13 mouse cellular contexts compared by ENCODE assay signal in the genomic region with DNA sequence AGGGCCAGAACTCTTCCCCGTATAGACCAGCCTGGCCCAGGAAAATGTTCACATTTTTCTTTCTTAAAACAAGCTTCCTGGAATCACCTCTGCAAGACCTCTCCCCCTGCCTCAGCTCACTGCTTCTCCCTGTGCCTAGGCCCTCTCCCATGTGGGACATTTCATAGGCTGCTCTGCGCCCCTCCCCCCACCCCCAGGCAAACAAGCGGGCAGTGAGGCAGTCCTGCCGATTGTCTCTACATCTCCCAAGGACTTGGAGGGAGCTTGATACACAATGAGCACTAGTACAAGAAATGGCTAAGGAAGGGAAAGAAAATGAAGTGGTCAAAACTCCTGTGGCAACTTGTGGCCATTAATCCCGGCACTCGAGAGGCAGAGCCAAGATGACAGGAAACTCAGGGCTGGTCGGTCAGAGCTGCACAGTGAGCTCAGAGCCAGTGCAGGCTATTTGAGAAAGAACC. TPM values are rescaled to one million over a fixed set of nuclear protein-coding genes. Genes with fewer than 3 reads are reported as not detected.
A peak's percentile ranks its signal among the peaks of the same experiment; 100 is the strongest.
DNase-seq lines count a peak whose midpoint lies in the region; ATAC-seq lines count a peak whose summit lies in the region.
"Had no signal": no experiment of that assay in that cellular context is flagged by ENCODE, and none has a peak within 500 bp of the region (broad histone marks: within the 10 kb centered on the region; RNA-seq: fewer than 3 reads in every experiment).

No protein-coding gene starts in this region.

- DNase-seq in forebrain, embryonic 10.5 days (ENCODE audit: extremely low spot score, low spot score): no peak
- DNase-seq in forebrain, embryonic 11.5 days (ENCODE audit: low spot score): no peak
- peak; percentile 37 for DNase-seq in Muller cell, postnatal 12 days (ENCODE audit: inconsistent ontology term)
- DNase-seq in layer of hippocampus, adult 9-11 months: no peak
- DNase-seq: forebrain, postnatal 0 days; thymus, postnatal 36 days had no signal

- H3K4me1 ChIP-seq in forebrain, embryonic 10.5 days: peaks cover 31% of the 10 kb centered on the region
- H3K4me1 ChIP-seq in forebrain, embryonic 11.5 days (replicated peaks; ENCODE audit: control insufficient read depth, insufficient read depth, low read length): no peaks in the 10 kb centered on the region
- peaks cover 43% of the 10 kb centered on the region for H3K4me1 ChIP-seq in kidney, embryonic 15.5 days
- H3K4me1 ChIP-seq in kidney, embryonic 14.5 days (ENCODE audit: control insufficient read depth, insufficient read depth, low read length): peaks cover 4% of the 10 kb centered on the region; the same call in 1 of the 2 replicates
- peaks cover 72% of the 10 kb centered on the region for H3K4me1 ChIP-seq in limb, embryonic 15.5 days

- no peak overlapping the region for H3K4me2 ChIP-seq in forebrain, embryonic 11.5 days (ENCODE audit: low read depth, low read length, severe bottlenecking)
- H3K4me2 ChIP-seq in kidney, embryonic 15.5 days: no peak overlapping the region
- H3K4me2 ChIP-seq in kidney, embryonic 14.5 days (replicated peaks; ENCODE audit: low read depth, low read length): no peak overlapping the region
- H3K4me2 ChIP-seq in limb, embryonic 15.5 days: 0 out of 2 replicates have a peak overlapping the region, but pooled peaks have one; percentile 2
- H3K4me2 ChIP-seq: hindbrain, embryonic 14.5 days; limb, embryonic 12.5 days; midbrain, embryonic 11.5 days had no signal

- H3K27ac ChIP-seq in forebrain, embryonic 10.5 days: peak overlapping the region; percentile 56; the same call in 1 of the 2 replicates
- H3K27ac ChIP-seq in forebrain, embryonic 11.5 days (ENCODE audit: low read depth, low read length): no peak overlapping the region
- 0 out of 2 replicates have a peak overlapping the region, but pooled peaks have one; percentile 27 for H3K27ac ChIP-seq in kidney, embryonic 15.5 days
- no peak overlapping the region for H3K27ac ChIP-seq in kidney, embryonic 14.5 days (ENCODE audit: low read depth, low read length)
- peak overlapping the region; percentile 62 for H3K27ac ChIP-seq in limb, embryonic 15.5 days
- H3K27ac ChIP-seq: hindbrain, embryonic 14.5 days; limb, embryonic 12.5 days had no signal

- WGBS in forebrain, embryonic 10.5 days: 31% methylated on average over 7 of the region's 7 CpGs
- WGBS in forebrain, embryonic 11.5 days: 35% methylated on average over 7 of the region's 7 CpGs
- WGBS in kidney, embryonic 15.5 days: 25% methylated on average over 7 of the region's 7 CpGs
- WGBS in kidney, embryonic 14.5 days: 23% methylated on average over 7 of the region's 7 CpGs
- WGBS in limb, embryonic 15.5 days: 22% methylated on average over 7 of the region's 7 CpGs

- no peaks in the 10 kb centered on the region for H3K36me3 ChIP-seq in forebrain, embryonic 10.5 days (replicated peaks)
- H3K36me3 ChIP-seq in forebrain, embryonic 11.5 days (ENCODE audit: control insufficient read depth, insufficient read depth, low read length): no peaks in the 10 kb centered on the region
- H3K36me3 ChIP-seq in kidney, embryonic 15.5 days: no peaks in the 10 kb centered on the region
- H3K36me3 ChIP-seq in kidney, embryonic 14.5 days (ENCODE audit: control insufficient read depth, insufficient read depth, low read length): no peaks in the 10 kb centered on the region
- no peaks in the 10 kb centered on the region for H3K36me3 ChIP-seq in limb, embryonic 15.5 days
- H3K36me3 ChIP-seq: limb, embryonic 12.5 days had no signal

- H3K27me3 ChIP-seq in forebrain, embryonic 10.5 days (ENCODE audit: poor library complexity, severe bottlenecking): peaks cover 40% of the 10 kb centered on the region
- H3K27me3 ChIP-seq in forebrain, embryonic 11.5 days (ENCODE audit: control insufficient read depth, insufficient read depth, low read length): no peaks in the 10 kb centered on the region; the same call in 1 of the 2 replicates
- H3K27me3 ChIP-seq in kidney, embryonic 15.5 days: peaks cover 14% of the 10 kb centered on the region; the same call in 1 of the 2 replicates
- H3K27me3 ChIP-seq in kidney, embryonic 14.5 days (ENCODE audit: control insufficient read depth, insufficient read depth, low read length): no peaks in the 10 kb centered on the region
- no peaks in the 10 kb centered on the region for H3K27me3 ChIP-seq in limb, embryonic 15.5 days

- H3K4me3 ChIP-seq in forebrain, embryonic 10.5 days: no peak overlapping the region
- H3K4me3 ChIP-seq in forebrain, embryonic 11.5 days (ENCODE audit: low read depth, low read length): no peak overlapping the region
- no peak overlapping the region for H3K4me3 ChIP-seq in kidney, embryonic 15.5 days (replicated peaks)
- H3K4me3 ChIP-seq in kidney, embryonic 14.5 days (ENCODE audit: low read length): no peak overlapping the region
- H3K4me3 ChIP-seq in limb, embryonic 15.5 days: no peak overlapping the region
- H3K4me3 ChIP-seq: limb, embryonic 12.5 days had no signal

- no peak overlapping the region for H3K9ac ChIP-seq in forebrain, embryonic 11.5 days (ENCODE audit: low read length)
- no peak overlapping the region for H3K9ac ChIP-seq in kidney, embryonic 15.5 days
- no peak overlapping the region for H3K9ac ChIP-seq in kidney, embryonic 14.5 days (ENCODE audit: low read depth, low read length)
- no peak overlapping the region for H3K9ac ChIP-seq in limb, embryonic 15.5 days
- H3K9ac ChIP-seq: forebrain, postnatal 0 days; hindbrain, embryonic 14.5 days; limb, embryonic 12.5 days had no signal

- no peak for ATAC-seq in forebrain, embryonic 11.5 days (replicated peaks; ENCODE audit: low FRiP score)
- ATAC-seq in kidney, embryonic 15.5 days (replicated peaks; ENCODE audit: low FRiP score): no peak
- no peak for ATAC-seq in kidney, embryonic 14.5 days (ENCODE audit: low FRiP score, low TSS enrichment)
- no peak for ATAC-seq in limb, embryonic 15.5 days (ENCODE audit: insufficient number of reproducible peaks, low FRiP score, low TSS enrichment, low read depth)
- no peak for ATAC-seq in granulocyte monocyte progenitor cell, adult 5-6 weeks (replicated peaks; ENCODE audit: poor library complexity, severe bottlenecking)
- ATAC-seq: forebrain, postnatal 0 days had no signal

- no peaks in the 10 kb centered on the region for H3K9me3 ChIP-seq in forebrain, embryonic 10.5 days
- H3K9me3 ChIP-seq in forebrain, embryonic 11.5 days (ENCODE audit: control insufficient read depth, low read length): no peaks in the 10 kb centered on the region
- no peaks in the 10 kb centered on the region for H3K9me3 ChIP-seq in kidney, embryonic 15.5 days (replicated peaks)
- H3K9me3 ChIP-seq in kidney, embryonic 14.5 days (ENCODE audit: control insufficient read depth, low read length): no peaks in the 10 kb centered on the region
- H3K9me3 ChIP-seq in limb, embryonic 15.5 days: no peaks in the 10 kb centered on the region
- H3K9me3 ChIP-seq: limb, embryonic 12.5 days had no signal

RNA-seq across cellular contexts. Expression of a gene that starts 8.1 kb away (rescaled TPM):
- 0.05 and 0.11 TPM in 2 replicates for polyA plus RNA-seq in forebrain, embryonic 10.5 days (2016; fragmentation: Nextera tagmentation; extraction: Ambion mirVana)
- 0.08 and 0.16 TPM in 2 replicates for polyA plus RNA-seq in forebrain, embryonic 11.5 days (2014; fragmentation: Nextera tagmentation; extraction: Ambion mirVana)
- 1.0 and 1.8 TPM in 2 replicates for polyA plus RNA-seq in kidney, embryonic 15.5 days (2015; fragmentation: Nextera tagmentation; extraction: Ambion mirVana)
- polyA plus RNA-seq in kidney, embryonic 14.5 days (2014; fragmentation: Nextera tagmentation; extraction: Ambion mirVana): 0.53 and 0.86 TPM in 2 replicates
- polyA plus RNA-seq in limb, embryonic 15.5 days (2015; fragmentation: Nextera tagmentation; extraction: Ambion mirVana): 9.4 and 9.8 TPM in 2 replicates
- not detected in 2 replicates for total RNA-seq in granulocyte monocyte progenitor cell, adult 5-6 weeks (2014; fragmentation: Nextera tagmentation)
- not detected in 2 replicates for total RNA-seq in granulocyte monocyte progenitor cell, adult 5-6 weeks (2017)

RNA-seq across cellular contexts. Expression of a gene that starts 14.4 kb away (rescaled TPM):
- 11.3 and 12.3 TPM in 2 replicates for polyA plus RNA-seq in forebrain, embryonic 10.5 days (2016; fragmentation: Nextera tagmentation; extraction: Ambion mirVana)
- 12.5 and 15.3 TPM in 2 replicates for polyA plus RNA-seq in forebrain, embryonic 11.5 days (2014; fragmentation: Nextera tagmentation; extraction: Ambion mirVana)
- 11.2 and 11.9 TPM in 2 replicates for polyA plus RNA-seq in kidney, embryonic 15.5 days (2015; fragmentation: Nextera tagmentation; extraction: Ambion mirVana)
- polyA plus RNA-seq in kidney, embryonic 14.5 days (2014; fragmentation: Nextera tagmentation; extraction: Ambion mirVana): 8.5 and 8.9 TPM in 2 replicates
- 5.9 and 6.4 TPM in 2 replicates for polyA plus RNA-seq in limb, embryonic 15.5 days (2015; fragmentation: Nextera tagmentation; extraction: Ambion mirVana)
- 1.7 and 2.4 TPM in 2 replicates for total RNA-seq in granulocyte monocyte progenitor cell, adult 5-6 weeks (2014; fragmentation: Nextera tagmentation)
- total RNA-seq in granulocyte monocyte progenitor cell, adult 5-6 weeks (2017): 0.30 and 1.2 TPM in 2 replicates

RNA-seq across cellular contexts. Expression of a gene that starts 33.9 kb away (rescaled TPM):
- 3.8 and 3.9 TPM in 2 replicates for polyA plus RNA-seq in forebrain, embryonic 10.5 days (2016; fragmentation: Nextera tagmentation; extraction: Ambion mirVana)
- 3.7 and 4.1 TPM in 2 replicates for polyA plus RNA-seq in forebrain, embryonic 11.5 days (2014; fragmentation: Nextera tagmentation; extraction: Ambion mirVana)
- 7.9 and 10.4 TPM in 2 replicates for polyA plus RNA-seq in kidney, embryonic 15.5 days (2015; fragmentation: Nextera tagmentation; extraction: Ambion mirVana)
- 4.8 and 7.8 TPM in 2 replicates for polyA plus RNA-seq in kidney, embryonic 14.5 days (2014; fragmentation: Nextera tagmentation; extraction: Ambion mirVana)
- 13.1 and 14.5 TPM in 2 replicates for polyA plus RNA-seq in limb, embryonic 15.5 days (2015; fragmentation: Nextera tagmentation; extraction: Ambion mirVana)
- 39.4 and 92.1 TPM in 2 replicates for total RNA-seq in granulocyte monocyte progenitor cell, adult 5-6 weeks (2014; fragmentation: Nextera tagmentation)
- total RNA-seq in granulocyte monocyte progenitor cell, adult 5-6 weeks (2017): 21.1 and 25.4 TPM in 2 replicates

RNA-seq across cellular contexts. Expression of a gene that starts 34.8 kb away (rescaled TPM):
- 189 and 199 TPM in 2 replicates for polyA plus RNA-seq in forebrain, embryonic 10.5 days (2016; fragmentation: Nextera tagmentation; extraction: Ambion mirVana)
- 170 and 180 TPM in 2 replicates for polyA plus RNA-seq in forebrain, embryonic 11.5 days (2014; fragmentation: Nextera tagmentation; extraction: Ambion mirVana)
- 113 and 122 TPM in 2 replicates for polyA plus RNA-seq in kidney, embryonic 15.5 days (2015; fragmentation: Nextera tagmentation; extraction: Ambion mirVana)
- 117 and 148 TPM in 2 replicates for polyA plus RNA-seq in kidney, embryonic 14.5 days (2014; fragmentation: Nextera tagmentation; extraction: Ambion mirVana)
- 105 TPM in 2 replicates for polyA plus RNA-seq in limb, embryonic 15.5 days (2015; fragmentation: Nextera tagmentation; extraction: Ambion mirVana)
- 65.6 and 66.5 TPM in 2 replicates for total RNA-seq in granulocyte monocyte progenitor cell, adult 5-6 weeks (2014; fragmentation: Nextera tagmentation)
- 61.9 and 64.3 TPM in 2 replicates for total RNA-seq in granulocyte monocyte progenitor cell, adult 5-6 weeks (2017)

Comparison
In these comparisons a context has a peak if more than half of its experiments do, and no peak if none do; other contexts are left out.
1. H3K27ac ChIP-seq: peak in forebrain, embryonic 10.5 days (single experiment), kidney, embryonic 15.5 days (single experiment) and limb, embryonic 15.5 days (single experiment); none in forebrain, embryonic 11.5 days (single experiment) and kidney, embryonic 14.5 days (single experiment).